Mouse (Mus musculus) lung, postnatal 0 days (tissue): ENCODE measurements around the gene Lgals4.

ENCODE experiments used
- CTCF ChIP-seq: IDR thresholded peaks from 2 replicates; pipeline ENCODE4 v1.5.1; 2016; ENCODE audit warnings: antibody characterized with exemption, mild to moderate bottlenecking
- EP300 ChIP-seq: IDR thresholded peaks from 2 replicates; pipeline ENCODE4 v1.6.1; 2016; ENCODE audit warnings: antibody characterized with exemption, mild to moderate bottlenecking, control low read depth

- TF ChIP-seq CTCF (no peak), EP300 (no peak)
Observed at GRCm38 (mm10) chr7:28812436-28812835, 21.2 kb upstream of the Lgals4 start.
